Mouse (Mus musculus): ENCODE measurements around the gene Vmn2r10.
"Not testable (repeated sequence)": the region's sequence is repeated elsewhere in the genome, so short reads cannot be mapped to it uniquely, and the experiment has no call there.

Gene Vmn2r10

GRCm38 (mm10) chr5:109006427-109006826 lies at the start of gene Vmn2r10:
Vmn2r10 (minus strand) TSS chr5:109006527.
- not testable (repeated sequence) for DNase-seq (ENCODE audit: low spot score in 2 of 2)

GRCm38 (mm10) chr5:109055286-109055685 lies 49.0 kb upstream of the Vmn2r10 start:
- no peak for DNase-seq (ENCODE audit: low spot score in 2 of 2)

- DNase-seq (ENCODE audit: low spot score in 2 of 2): no peak
These were observed 26.3 kb upstream of the Vmn2r10 start for GRCm38 (mm10) chr5:109032591-109032990.

- no peak for DNase-seq (ENCODE audit: low spot score in 2 of 2)
These were observed 17.4 kb downstream of the Vmn2r10 start for GRCm38 (mm10) chr5:108988924-108989323.

All from heart, adult 9 months (tissue).